Mouse (Mus musculus): ENCODE measurements around the gene Cfap36.

DNA sequence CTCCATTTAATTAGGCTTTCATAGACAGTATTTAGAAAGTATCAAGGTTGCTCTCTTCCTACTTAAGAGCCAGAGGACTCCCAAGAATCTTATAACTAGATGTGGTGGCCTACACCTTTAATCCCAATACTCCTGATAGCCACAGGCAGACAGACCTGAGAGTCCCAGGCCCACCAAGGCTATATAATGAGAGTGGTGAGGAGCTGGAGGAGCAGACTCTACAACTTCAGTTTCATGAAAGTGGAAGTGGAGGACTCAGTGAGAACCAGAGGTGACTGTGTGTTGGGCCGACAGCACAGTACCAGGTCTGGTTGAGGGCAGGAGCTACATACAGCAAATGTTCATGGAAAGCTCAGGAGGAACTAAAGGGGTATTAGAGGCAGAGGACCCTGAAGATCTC lies 516 bp upstream of the Cfap36 start:
- TF ChIP-seq CTCF (IDR thresholded peaks at IDR 0.05; ENCODE audit: low read depth): no peak
- no peak for TF ChIP-seq EP300 (IDR thresholded peaks at IDR 0.05; ENCODE audit: low read depth)
